Mouse (Mus musculus) liver, adult 2 months (tissue): Measurements from ENCODE around the gene Elobl.

ENCODE experiments used
- CTCF ChIP-seq: fragments of 200-500 bp; IDR thresholded peaks from 2 replicates; pipeline ENCODE4 v1.5.1; 2011; ENCODE audit warnings: low read depth, low read length, control low read depth
- POLR2A ChIP-seq: fragments of 200-500 bp; IDR thresholded peaks from 2 replicates; pipeline ENCODE4 v1.6.1; 2011; ENCODE audit warnings: low read length, control low read depth; ENCODE audit not compliant: insufficient read depth; ENCODE audit errors: extremely low read depth

- no peak for TF ChIP-seq POLR2A
- no peak for TF ChIP-seq CTCF
Observed at GRCm38 (mm10) chr11:88958851-88959250, 7.9 kb downstream of the Elobl start.
